Mouse (Mus musculus): Measurements from ENCODE around the gene Chrna10.

Chrna10 gene

DNA sequence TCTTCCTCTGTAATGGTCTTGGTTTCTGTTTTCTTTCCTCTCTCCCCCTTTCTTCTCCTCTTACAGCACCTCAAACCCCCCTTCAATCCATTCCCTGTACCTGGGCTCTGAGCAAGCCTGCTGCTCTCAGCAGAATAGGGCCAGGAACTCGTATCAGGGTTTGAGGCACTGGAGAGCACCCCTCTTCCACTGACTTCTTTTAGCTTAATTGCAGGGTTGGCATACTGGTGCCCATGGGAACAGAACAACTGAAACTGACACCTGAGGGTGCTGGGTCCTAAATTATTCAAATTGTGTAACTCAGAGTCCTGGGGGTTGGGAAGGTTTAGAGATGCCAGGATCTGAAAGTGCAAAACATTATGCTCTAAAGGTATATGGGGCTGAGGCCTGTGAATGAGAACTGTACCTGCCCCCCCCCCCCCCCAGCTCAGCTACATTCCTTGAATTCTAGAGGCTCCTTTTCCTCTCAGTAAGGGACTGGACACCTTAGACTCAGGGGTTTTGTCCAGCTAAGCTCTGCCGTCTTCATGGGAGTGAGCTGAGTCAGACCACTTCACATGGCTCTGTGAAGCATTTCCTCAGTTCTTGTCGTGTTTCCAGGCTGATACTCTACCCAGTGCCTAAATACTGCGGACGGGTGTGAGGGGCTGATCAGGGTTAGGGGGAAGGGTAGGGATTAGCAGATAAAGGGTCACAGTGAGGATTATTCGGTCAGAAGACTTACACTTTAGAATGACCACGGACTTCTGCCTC, at the start of gene Chrna10:
Chrna10 (minus strand) TSS at position 250 of the 753 bp plus-strand sequence.
- no peak for DNase-seq (ENCODE audit: low spot score in 2 of 2)

DNA sequence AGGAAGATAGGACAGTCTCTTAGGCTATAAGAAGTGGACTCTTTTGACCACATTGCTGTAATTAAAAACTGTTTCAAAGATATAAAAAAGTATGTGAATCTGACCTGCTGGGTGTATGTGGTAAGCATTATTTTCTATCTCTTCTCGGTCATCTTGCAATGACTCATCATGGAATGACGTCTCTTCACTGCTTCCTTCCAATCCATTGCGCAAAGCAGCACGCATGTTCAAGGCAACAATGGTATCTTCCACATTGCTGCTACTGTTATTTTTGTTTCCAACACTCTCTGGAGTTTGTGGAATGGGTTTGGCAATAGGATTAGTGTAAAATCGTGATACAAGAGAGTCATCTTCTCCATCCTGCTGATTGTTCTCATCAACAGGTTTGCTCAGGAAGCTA, 37.1 kb upstream of the Chrna10 start:
- no peak for DNase-seq (ENCODE audit: low spot score in 2 of 2)

DNA sequence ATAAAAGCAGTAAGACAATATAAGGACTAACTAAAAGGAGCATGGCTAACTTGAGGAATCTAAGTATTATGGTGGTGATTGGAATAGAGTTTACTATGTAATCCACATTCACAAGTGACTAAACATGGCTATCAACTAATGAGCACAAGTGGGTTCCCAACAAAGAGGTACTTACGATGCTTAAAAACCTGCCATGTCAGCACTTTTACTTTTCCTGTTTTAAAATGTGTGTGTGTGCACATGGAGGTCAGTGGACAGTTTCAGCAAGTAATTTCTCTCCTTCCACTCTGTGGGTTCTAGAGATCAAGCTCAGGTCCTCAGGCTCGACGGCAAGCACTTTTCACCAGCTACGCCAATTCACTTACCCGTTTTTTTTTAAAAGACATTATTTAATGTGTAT, 21.3 kb upstream of the Chrna10 start:
- DNase-seq (ENCODE audit: low spot score in 2 of 2) = no peak

DNA sequence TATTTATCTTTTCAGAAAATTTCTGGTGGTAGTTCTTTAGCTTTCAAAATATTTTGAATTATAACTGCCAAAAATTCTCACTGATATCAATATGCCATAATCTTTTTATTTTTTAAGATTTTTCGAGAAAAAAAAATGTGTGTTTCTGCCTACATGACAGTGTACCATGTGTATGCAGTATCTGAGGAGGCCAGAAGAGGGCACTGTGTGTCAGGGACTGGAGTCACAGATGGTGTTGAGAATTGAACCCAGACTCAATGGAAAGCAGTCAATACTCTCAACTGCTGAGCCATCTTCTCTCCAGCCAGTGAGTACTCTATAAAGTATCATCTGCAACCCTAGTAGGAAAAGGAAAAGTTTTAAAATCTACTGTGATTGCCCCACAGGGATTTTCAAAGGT, 20.8 kb upstream of the Chrna10 start:
- DNase-seq (ENCODE audit: low spot score in 2 of 2) = no peak

DNA sequence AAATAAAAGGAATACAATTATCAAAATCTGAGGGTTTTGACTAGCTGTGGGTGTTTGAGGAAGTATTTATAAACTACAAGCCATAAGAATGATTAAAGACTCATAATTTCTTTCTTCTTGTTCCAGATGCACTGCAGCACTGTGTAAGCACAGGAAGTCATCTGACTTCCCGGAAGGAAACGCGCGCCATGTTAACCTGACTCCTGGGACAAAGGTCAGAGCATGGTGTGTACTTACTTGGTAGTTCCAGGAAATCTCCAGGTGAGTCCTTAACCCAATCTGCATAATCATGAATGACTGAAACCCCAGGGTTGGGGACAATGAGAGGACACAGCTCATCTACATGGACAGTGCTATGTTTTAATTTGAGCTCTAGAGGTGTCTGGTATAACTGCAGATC, 15.8 kb upstream of the Chrna10 start:
- DNase-seq (ENCODE audit: low spot score in 2 of 2) = no peak

DNA sequence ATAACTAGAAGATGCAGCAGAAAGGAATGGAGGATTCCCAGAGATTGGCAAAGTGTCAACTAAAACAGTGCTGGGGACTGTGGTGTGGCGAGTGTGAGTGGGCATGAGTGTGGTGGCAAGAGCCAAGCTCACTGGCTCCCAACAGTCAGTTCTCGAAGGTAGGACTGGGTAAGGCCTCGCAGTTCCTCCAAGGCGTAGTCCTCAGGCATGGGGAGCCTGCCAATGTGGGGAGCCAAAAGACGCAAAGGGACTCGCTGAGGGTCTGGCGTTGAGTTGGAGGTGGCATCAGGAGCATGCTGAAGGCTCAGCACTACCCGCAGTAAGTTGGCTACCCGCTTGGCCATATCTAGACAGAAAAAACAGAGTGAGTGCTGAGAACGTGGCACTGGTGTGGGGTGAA, 3.7 kb upstream of the Chrna10 start:
- no peak for DNase-seq (ENCODE audit: low spot score in 2 of 2)

DNA sequence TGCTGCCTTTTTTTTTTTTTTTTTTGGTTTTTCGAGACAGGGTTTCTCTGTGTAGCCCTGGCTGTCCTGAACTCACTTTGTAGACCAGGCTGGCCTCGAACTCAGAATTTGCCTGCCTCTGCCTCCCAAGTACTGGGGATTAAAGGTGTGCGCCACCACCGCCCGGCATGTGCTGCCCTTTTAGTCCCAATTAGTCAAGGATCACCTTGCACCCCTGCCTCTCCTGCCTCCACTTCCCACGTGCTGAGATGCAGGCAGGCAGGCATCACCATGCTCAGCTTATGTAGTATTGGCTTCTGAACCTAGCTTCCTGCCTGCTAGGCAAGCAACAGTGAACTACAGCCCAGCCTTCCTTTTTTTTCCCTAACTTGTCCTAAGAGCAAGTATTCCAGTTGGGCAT, 754 bp upstream of the Chrna10 start:
- no peak for DNase-seq (ENCODE audit: low spot score in 2 of 2)

DNA sequence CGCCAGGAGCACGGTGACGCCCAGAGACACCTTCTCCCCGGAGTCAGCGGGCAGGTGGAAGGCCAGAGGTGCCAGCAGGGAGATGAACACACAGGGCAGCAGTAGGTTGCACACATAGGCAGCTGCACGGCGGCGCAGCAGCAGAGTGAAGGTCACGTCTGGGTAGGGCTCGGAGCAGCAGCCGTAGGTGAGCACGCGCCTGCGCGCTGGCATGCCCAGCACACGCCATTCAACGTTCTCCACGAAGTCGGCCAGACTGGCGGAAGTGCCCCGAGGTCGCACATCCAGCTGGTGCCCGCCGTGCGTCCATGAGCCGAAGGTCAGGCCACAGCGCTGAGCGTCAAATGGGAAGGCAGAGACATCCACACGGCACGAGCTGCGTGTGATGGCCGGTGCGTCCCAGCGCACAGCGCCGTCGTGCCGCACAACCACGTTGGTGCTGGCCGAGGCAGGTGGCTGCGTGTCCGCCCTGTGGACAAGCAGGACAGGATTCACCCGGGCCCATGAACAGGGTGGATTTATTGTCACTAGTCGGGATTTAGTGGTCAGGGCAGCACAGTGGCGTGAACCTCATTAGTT, 3.4 kb downstream of the Chrna10 start:
- no peak for DNase-seq (ENCODE audit: low spot score in 2 of 2)

DNA sequence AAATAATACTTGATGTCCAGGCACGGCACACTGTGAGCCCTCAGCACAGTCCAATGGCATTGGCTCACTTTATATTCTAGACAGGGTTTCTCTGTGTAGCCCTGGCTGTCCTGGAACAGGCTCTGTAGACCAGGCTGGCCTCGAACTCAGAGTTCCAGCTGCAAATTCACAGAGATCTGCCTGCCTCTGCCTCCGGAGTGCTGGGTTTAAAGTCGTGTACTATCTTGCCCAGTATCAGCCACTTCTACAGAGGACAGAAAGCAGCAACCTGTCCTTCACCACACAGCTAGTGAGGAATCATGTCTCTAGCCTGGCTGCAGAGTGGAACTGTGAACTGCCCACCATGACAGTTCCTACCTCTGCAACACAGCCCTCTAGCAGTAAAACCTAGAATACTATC, 6.9 kb downstream of the Chrna10 start:
- no peak for DNase-seq (ENCODE audit: low spot score in 2 of 2)

DNA sequence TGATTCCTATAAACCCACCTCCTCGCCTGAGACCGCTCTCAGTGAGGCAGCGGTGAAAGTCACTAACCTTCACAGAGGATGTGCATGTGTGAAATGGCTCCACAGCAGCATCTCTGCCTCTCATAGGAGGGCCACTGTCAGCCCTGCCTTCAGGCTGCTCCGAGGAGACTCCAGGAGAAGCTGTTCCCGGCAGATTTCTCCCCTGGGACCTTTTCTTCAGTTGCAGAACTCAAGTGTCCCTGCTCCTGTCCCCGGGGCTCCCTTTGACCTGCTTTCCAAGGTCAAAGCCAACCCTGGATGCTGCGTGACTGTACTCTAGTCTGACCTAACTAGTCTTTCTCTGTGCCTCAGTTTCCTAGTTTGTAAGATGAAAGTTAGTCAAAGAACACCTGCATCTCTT, 7.5 kb downstream of the Chrna10 start, which contains the start of gene Art5:
Art5 (minus strand) TSS at position 319 of the 400 bp plus-strand sequence.
- no peak for DNase-seq (ENCODE audit: low spot score in 2 of 2)

DNA sequence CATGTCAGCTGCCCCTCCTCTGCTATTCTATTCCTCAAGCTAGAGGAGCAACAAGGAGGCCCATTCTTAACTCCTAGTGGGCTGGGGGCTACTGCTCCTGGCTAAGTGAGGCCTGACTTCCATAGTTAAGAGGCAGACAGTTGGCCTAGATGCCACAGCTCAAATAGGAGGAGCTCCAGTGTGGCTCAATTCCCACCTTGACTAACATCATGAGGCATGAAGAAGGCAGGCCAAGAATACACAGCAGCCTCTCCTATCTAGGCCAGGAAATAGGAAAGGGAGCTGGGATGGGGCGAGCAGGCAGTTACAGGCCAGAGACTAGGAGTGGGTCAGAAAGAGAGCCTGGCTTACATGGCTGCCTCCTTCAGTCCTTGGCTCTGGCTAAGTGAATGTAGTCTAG, 8.4 kb downstream of the Chrna10 start:
- no peak for DNase-seq (ENCODE audit: low spot score in 2 of 2)

DNA sequence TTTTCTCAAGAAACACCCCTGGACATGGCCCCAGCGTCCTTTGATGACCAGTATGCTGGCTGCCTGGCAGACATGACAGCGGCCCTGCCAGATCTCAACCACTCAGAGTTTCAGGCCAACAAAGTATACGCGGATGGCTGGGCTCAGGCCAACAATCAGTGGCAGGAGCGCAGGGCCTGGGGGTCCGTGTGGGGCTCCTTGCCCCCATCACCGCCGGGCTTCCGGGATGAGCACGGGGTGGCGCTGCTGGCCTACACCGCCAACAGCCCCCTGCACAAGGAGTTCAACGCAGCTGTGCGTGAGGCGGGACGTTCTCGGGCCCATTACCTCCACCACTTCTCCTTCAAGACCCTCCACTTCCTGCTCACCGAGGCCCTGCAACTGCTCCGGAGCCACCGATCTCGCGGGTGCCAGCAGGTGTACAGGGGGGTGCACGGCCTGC, 9.9 kb downstream of the Chrna10 start:
- no peak for DNase-seq (ENCODE audit: low spot score in 2 of 2)

DNA sequence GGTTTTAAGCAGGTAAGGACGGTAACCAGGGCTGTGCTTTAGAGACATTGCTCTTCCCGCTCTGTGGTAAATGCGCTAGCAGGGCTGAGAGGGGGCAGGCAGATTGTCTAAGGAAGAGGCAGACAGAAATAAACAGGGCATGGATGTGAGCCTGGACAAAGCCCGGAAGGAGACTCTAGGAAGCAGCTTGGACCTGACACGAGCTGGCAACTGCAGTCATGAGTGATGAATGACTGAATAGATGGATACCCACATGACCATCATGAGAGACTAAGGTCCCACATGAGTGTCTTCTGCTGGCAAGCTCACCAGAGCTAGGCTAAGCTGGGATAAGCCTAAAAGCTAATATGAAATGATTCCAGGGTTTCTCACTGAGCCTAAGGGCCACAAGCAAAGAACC, 12.5 kb downstream of the Chrna10 start:
- DNase-seq (ENCODE audit: low spot score in 2 of 2) = no peak

DNA sequence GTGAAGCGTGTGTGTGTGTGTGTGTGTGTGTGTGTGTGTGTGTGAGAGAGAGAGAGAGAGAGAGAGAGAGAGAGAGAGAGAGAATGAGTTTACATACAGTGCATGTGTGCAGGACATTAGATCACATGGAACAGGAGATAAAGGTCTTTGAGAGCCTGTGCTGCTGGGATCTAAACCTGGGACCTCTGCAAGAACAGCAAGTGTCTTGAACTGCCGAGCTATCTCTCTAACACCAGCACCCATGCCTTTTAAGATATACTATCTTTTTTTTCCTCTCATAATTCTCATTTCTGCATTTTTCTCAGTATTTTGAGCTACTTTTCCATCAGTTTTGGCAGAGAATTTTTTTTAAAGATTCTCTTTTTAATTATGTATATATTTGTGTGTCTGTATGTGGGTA, 13.1 kb downstream of the Chrna10 start:
- no peak for DNase-seq (ENCODE audit: low spot score in 2 of 2)

DNA sequence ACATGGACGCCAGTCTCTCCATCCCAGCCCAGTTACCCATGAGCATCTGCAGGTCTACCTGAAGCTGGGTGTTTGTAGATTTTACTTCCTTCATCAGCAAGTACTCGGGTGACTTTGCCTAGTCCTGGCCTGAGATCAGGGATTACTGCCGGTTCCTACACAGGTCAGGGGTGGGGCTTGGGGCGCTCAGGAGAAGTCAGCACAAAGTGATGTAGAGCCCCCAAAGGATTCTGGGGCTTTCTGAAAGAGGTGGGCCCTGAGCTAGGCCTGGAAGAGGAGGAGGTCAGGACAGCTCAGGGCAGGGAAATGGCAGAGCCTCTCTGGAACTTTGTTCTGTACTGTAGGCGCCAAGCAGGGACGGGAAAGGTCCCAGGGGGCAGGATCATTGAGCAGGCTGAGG, 13.9 kb downstream of the Chrna10 start:
- DNase-seq (ENCODE audit: low spot score in 2 of 2) = no peak

DNA sequence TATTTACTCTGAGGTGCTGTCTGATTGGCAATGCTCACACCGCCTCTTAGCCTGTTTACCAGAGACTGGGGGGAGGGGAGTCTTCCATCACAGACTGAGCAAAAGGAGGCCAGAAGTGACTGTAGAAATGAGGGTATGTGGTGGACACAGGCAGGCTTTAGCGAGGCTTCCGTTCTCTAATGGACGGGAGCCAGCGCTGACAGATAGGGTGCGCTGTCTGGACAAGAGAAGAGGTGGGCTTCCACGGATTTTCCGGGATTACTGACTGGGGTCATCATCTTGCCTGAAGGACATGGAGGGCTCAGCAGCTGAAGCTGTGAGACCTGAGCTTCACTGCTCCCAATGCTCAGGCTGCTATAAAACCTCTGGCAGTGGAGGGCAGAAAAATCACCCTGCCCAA, 14.4 kb downstream of the Chrna10 start:
- DNase-seq (ENCODE audit: low spot score in 2 of 2) = no peak

DNA sequence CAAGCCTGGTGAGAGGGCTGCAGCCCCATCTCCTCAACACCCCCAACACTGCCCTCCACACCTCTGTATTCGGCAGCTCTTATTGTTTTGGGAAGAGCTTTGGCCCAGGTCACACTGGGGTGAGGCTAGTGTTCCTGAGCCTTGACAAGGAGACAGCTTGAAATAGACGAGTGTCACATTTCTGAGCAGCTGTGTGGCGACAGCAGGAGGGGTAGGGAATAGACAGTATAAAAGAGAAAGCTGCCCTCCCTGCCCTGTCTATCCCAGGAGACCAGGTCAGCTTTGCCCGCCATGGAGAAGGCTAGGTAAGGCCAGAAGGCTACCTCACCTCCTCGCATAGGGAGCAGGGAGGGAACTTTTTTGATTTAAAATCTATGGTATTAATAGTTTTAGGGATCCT, 15.1 kb downstream of the Chrna10 start, which contains the start of gene Art1:
Art1 (plus strand) TSS at position 257 of the 400 bp plus-strand sequence.
- DNase-seq (ENCODE audit: low spot score in 2 of 2) = no peak

DNA sequence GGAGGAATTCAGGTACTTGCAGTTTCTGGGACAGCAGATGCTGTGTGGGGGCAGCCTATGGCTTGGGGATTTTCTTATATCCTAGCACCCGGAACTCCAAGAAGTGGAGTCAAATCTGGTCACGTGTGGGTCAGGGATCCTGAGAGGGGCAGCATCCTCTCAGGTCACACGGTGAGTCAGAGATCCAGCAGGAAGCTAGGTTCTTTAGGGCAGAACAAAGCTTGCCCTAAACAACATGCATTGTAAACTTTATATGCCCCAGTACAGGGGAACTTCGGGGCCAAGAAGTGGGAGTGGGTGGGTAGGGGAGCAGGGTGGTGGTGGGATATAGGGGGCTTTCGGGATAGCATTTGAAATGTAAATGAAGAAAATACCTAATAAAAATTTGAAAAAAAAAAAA, 15.8 kb downstream of the Chrna10 start:
- DNase-seq (ENCODE audit: low spot score in 2 of 2) = no peak

DNA sequence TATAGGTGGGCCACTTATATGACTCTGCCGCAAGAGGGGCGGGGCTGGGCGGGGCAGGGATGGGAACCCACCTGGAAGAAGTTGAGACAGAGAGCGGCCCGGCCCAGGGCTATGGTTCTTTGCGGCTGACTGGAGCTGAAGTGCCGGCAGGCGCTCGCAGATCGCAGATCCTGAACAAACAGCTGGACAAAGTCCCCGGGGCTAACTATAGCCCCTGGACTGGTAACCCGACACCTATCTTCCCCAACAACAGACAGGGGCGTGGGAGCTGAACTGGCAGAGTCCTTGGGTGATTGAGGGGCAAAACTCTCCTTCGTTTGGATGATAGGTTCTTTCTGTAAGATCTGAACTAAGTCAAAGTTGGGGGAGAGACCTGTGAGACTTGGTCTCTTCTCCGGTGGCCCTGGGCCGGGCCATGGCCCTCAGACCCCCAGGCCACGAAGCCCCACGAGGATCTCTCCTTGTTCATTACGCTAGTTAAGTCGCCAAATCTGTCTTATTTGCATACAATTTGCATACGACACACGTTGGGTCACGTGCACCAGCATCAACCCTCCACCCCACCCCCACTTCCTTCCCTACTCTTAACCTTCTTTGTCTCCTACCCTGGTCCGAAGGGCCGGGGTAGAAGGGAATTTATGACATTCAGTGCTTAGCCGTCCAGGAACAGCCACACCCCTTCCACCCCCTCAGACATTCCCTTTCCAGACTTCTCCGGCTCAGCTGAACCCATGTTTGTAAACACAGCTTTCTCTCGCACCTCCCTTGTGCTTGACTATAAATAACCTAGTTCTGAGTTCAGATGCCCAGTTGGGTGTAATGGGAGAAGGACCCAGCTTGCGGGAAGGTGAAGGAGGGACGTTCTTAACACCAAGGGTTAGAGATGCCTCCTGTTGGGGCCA, 16.6 kb downstream of the Chrna10 start:
- no peak for DNase-seq (ENCODE audit: low spot score in 2 of 2)

DNA sequence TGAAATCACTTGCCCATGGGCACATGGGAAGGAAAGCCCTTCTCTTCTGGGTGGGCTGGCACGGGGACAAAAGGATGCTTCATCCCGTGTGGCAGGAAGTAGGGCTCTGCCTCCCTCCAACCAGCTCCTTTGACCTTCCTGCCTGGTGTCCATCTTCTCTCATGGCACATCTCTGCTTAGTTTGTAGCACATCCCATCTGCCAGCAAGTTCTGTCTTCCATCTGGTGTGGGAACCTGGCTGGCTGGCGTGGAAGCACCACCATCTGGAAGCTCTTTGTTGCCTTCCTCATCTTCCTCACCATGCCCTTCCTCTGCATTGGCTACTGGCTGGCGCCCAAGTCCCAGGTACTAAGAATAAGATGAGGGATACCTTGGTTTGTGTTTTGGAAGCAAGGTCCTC, 29.3 kb downstream of the Chrna10 start:
- DNase-seq (ENCODE audit: low spot score in 2 of 2) = peak; percentile 17 to 24

DNA sequence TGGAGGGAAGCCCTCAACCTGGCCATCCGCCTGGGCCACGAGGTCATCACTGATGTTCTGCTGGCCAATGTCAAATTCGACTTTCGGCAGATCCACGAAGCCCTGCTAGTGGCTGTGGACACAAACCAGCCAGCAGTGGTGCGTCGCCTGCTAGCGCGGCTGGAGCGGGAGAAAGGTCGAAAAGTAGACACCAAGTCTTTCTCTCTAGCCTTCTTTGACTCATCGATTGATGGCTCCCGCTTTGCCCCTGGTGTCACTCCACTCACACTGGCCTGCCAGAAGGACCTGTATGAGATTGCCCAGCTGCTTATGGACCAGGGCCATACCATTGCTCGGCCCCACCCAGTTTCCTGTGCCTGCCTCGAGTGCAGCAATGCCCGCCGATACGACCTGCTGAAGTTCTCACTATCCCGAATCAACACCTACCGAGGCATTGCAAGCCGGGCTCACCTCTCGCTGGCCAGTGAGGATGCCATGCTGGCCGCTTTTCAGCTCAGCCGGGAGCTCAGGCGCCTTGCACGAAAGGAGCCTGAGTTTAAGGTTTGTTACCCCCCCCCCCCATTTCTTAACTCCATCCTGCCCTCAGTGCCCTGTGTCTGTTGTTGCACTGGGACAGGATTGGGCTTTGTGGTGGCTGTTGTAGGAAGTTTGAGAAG, 32.5 kb downstream of the Chrna10 start:
- no peak for DNase-seq (ENCODE audit: low spot score in 2 of 2)

DNA sequence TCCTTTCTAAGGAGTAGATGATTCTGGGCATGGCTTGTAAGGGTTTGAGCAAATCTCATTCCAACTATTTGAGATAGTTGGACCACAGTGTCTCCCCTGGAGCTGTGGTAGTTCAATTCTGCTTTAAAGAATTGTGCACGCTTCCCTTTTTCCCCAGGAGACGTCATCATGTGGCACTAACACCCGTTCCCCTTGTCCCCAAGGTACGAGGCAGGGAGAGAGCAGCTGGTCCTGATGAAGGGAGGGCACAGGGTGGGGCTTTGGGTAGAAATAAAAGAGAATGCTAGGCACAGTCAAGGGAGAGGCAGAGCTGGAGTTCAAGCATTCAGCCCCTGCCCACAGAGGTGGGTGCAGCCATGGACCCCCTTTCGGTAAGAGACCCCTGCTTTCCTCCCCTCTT, 33.8 kb downstream of the Chrna10 start, which contains the start of gene Trpc2:
Trpc2 (plus strand) TSS at position 301 of the 400 bp plus-strand sequence.
- DNase-seq (ENCODE audit: low spot score in 2 of 2) = no peak

Measured in right cerebral cortex, adult 2 months (tissue).